Mouse (Mus musculus): ENCODE measurements around the gene Ccr5.

Gene Ccr5

GRCm38 (mm10) chr9:124138055-124138775 is 16.9 kb downstream of the Ccr5 start:
- in situ Hi-C loops (cut with MboI) = no loop called here

GRCm38 (mm10) chr9:124143678-124144077 is 22.3 kb downstream of the Ccr5 start:
- in situ Hi-C loops (cut with MboI) = no loop called here

- in situ Hi-C loops (cut with MboI) = no loop called here
These were observed 25.0 kb downstream of the Ccr5 start for GRCm38 (mm10) chr9:124146307-124146706.
